Mouse (Mus musculus) forebrain, embryonic 11.5 days (tissue): Measurements from ENCODE around the gene Bcl11b. TPM values are rescaled to one million over a fixed set of nuclear protein-coding genes. Genes with fewer than 3 reads are reported as not detected.

Experiments
- ATAC-seq: fragments of 200-750 bp; cut with Nextera tagmentation; replicated peaks from 2 replicates; pipeline ENCODE4 v1.8.0; 2017; ENCODE audit warnings: moderate TSS enrichment; ENCODE audit not compliant: low FRiP score
- DNase-seq: peaks from one replicate; pipeline ENCODE4 v3.0.0-alpha.2; 2017; ENCODE audit warnings: low spot score
- H3K27ac ChIP-seq: fragments of 300-500 bp; sonication (generic); 2 replicates; pipeline ENCODE4 v1.5.1; 2014; ENCODE audit warnings: low read depth, low read length
- H3K27me3 ChIP-seq: fragments of 300-500 bp; sonication (generic); 2 replicates; pipeline ENCODE4 v1.6.1; 2014; ENCODE audit warnings: mild to moderate bottlenecking, low read length, mixed read lengths; ENCODE audit not compliant: control insufficient read depth, insufficient read depth
- H3K36me3 ChIP-seq: fragments of 300-500 bp; sonication (generic); 2 replicates; pipeline ENCODE4 v1.6.1; 2014; ENCODE audit warnings: mild to moderate bottlenecking, low read length, moderate library complexity, mixed read lengths; ENCODE audit not compliant: control insufficient read depth, insufficient read depth
- H3K4me1 ChIP-seq: fragments of 300-500 bp; sonication (generic); replicated peaks from 2 replicates; pipeline ENCODE4 v1.6.1; 2014; ENCODE audit warnings: low read length, mixed read lengths; ENCODE audit not compliant: control insufficient read depth, insufficient read depth
- H3K4me2 ChIP-seq: fragments of 300-500 bp; sonication (generic); 2 replicates; pipeline ENCODE4 v1.6.1; 2014; ENCODE audit warnings: low read depth, mild to moderate bottlenecking, low read length, moderate library complexity, mixed read lengths; ENCODE audit not compliant: severe bottlenecking
- H3K4me3 ChIP-seq: fragments of 300-500 bp; sonication (generic); 2 replicates; pipeline ENCODE4 v1.5.1; 2014; ENCODE audit warnings: low read depth, low read length
- H3K9ac ChIP-seq: fragments of 300-500 bp; sonication (generic); 2 replicates; pipeline ENCODE4 v1.6.1; 2014; ENCODE audit warnings: low read length
- H3K9me3 ChIP-seq: fragments of 300-500 bp; sonication (generic); 2 replicates; pipeline ENCODE4 v1.6.1; 2016; ENCODE audit warnings: low read length, mixed read lengths; ENCODE audit not compliant: control insufficient read depth
- WGBS: fragments of 180-500 bp; shearing (Covaris S2); extraction: QIAGEN DNeasy Blood & Tissue Kit; methylation state at CpG from one replicate; pipeline ENCODE4 v1.1.7; 2014; 5-methylcytosine and 5-hydroxymethylcytosine counted together
- polyA plus RNA-seq: library from polyadenylated mRNA; unstranded; fragments of >200 nt; fragmentation: Nextera tagmentation; extraction: Ambion mirVana; gene quantifications from 2 replicates; pipeline ENCODE4 v1.2.1, GENCODE M21; 2014

Gene Bcl11b
- polyA plus RNA-seq, 1 experiment from 2014 or later: 19.4 TPM

- no peak overlapping the region for H3K4me3 ChIP-seq
- DNase-seq (no peak), ATAC-seq (no peak)
- H3K27ac ChIP-seq: no peak overlapping the region
- H3K9me3 ChIP-seq: no peaks in the 10 kb centered on the region
- no peak overlapping the region for H3K4me2 ChIP-seq
- no peaks in the 10 kb centered on the region for H3K27me3 ChIP-seq
- no peaks in the 10 kb centered on the region for H3K4me1 ChIP-seq
- no peaks in the 10 kb centered on the region for H3K36me3 ChIP-seq
- WGBS: 89% methylated on average over 12 of the region's 12 CpGs
- H3K9ac ChIP-seq: no peak overlapping the region
Measured at GRCm38 (mm10) chr12:108012003-108012402, 8.6 kb upstream of the Bcl11b start.

GRCm38 (mm10) chr12:108010346-108010745, 6.9 kb upstream of the Bcl11b start:
- no peaks in the 10 kb centered on the region for H3K9me3 ChIP-seq
- DNase-seq (no peak), ATAC-seq (no peak)
- H3K4me3 ChIP-seq: no peak overlapping the region
- no peak overlapping the region for H3K27ac ChIP-seq
- WGBS: 81% methylated on average over 11 of the region's 11 CpGs
- peaks cover 2% of the 10 kb centered on the region; the same call in 1 of the 2 replicates for H3K27me3 ChIP-seq
- no peak overlapping the region for H3K4me2 ChIP-seq
- peaks cover 8% of the 10 kb centered on the region for H3K4me1 ChIP-seq
- no peaks in the 10 kb centered on the region for H3K36me3 ChIP-seq
- H3K9ac ChIP-seq: no peak overlapping the region

- Histone ChIP-seq H3K27ac (no peak overlapping the region), H3K27me3 (peaks cover 2% of the 10 kb centered on the region; the same call in 1 of the 2 replicates), H3K9me3 (no peaks in the 10 kb centered on the region), H3K4me3 (no peak overlapping the region), H3K9ac (no peak overlapping the region), H3K4me2 (no peak overlapping the region), H3K4me1 (peaks cover 16% of the 10 kb centered on the region), H3K36me3 (no peaks in the 10 kb centered on the region)
- ATAC-seq: no peak
- no peak for DNase-seq
- 24% methylated on average over 4 of the region's 4 CpGs for WGBS
Measured at GRCm38 (mm10) chr12:108009156-108009555, 5.8 kb upstream of the Bcl11b start.

GRCm38 (mm10) chr12:108005816-108006626, 2.6 kb upstream of the Bcl11b start:
- peak overlapping the region; percentile 12; the same call in 1 of the 2 replicates for H3K27ac ChIP-seq
- H3K9me3 ChIP-seq: no peaks in the 10 kb centered on the region
- H3K36me3 ChIP-seq: no peaks in the 10 kb centered on the region
- peak; percentile 92 for DNase-seq
- H3K4me2 ChIP-seq: peak overlapping the region; percentile 74
- 1% methylated on average over 44 of the region's 56 CpGs for WGBS
- H3K9ac ChIP-seq: peak overlapping the region; percentile 56
- H3K27me3 ChIP-seq: peaks cover 2% of the 10 kb centered on the region; the same call in 1 of the 2 replicates
- peak overlapping the region; percentile 29 for H3K4me3 ChIP-seq
- H3K4me1 ChIP-seq: peaks cover 16% of the 10 kb centered on the region
- ATAC-seq: peak; percentile 70

- no peaks in the 10 kb centered on the region for H3K36me3 ChIP-seq
- H3K4me1 ChIP-seq: peaks cover 19% of the 10 kb centered on the region
- ATAC-seq: no peak
- H3K9me3 ChIP-seq: no peaks in the 10 kb centered on the region
- H3K27me3 ChIP-seq: peaks cover 2% of the 10 kb centered on the region; the same call in 1 of the 2 replicates
- peak overlapping the region; percentile 41; the same call in 1 of the 2 replicates for H3K27ac ChIP-seq
- peak overlapping the region; percentile 30 for H3K4me3 ChIP-seq
- peak overlapping the region; percentile 57 for H3K9ac ChIP-seq
- DNase-seq: no peak
- peak overlapping the region; percentile 74 for H3K4me2 ChIP-seq
- WGBS: 4% methylated on average over 14 of the region's 14 CpGs
Measured at GRCm38 (mm10) chr12:108005488-108005800, 2.0 kb upstream of the Bcl11b start.

GRCm38 (mm10) chr12:108004701-108005487, 1.5 kb upstream of the Bcl11b start:
- Histone ChIP-seq H3K4me3 (peak overlapping the region; percentile 30), H3K4me1 (peaks cover 21% of the 10 kb centered on the region), H3K4me2 (peak overlapping the region; percentile 74), H3K36me3 (no peaks in the 10 kb centered on the region), H3K9me3 (no peaks in the 10 kb centered on the region), H3K27ac (peak overlapping the region; percentile 41; the same call in 1 of the 2 replicates), H3K27me3 (peaks cover 2% of the 10 kb centered on the region; the same call in 1 of the 2 replicates), H3K9ac (peak overlapping the region; percentile 57)
- DNase-seq: peak; percentile 85
- under 1% methylated on average over 43 of the region's 43 CpGs for WGBS
- ATAC-seq: peak; percentile 31

- Histone ChIP-seq H3K9ac (peak overlapping the region; percentile 98), H3K4me3 (peak overlapping the region; percentile 96), H3K9me3 (no peaks in the 10 kb centered on the region), H3K4me2 (peak overlapping the region; percentile 74), H3K27me3 (peaks cover 2% of the 10 kb centered on the region; the same call in 1 of the 2 replicates), H3K4me1 (peaks cover 21% of the 10 kb centered on the region), H3K36me3 (no peaks in the 10 kb centered on the region), H3K27ac (peak overlapping the region; percentile 96)
- peak; percentile 93 for DNase-seq
- ATAC-seq: peak; percentile 65
- under 1% methylated on average over 35 of the region's 35 CpGs for WGBS
Measured at GRCm38 (mm10) chr12:108003928-108004327, 526 bp upstream of the Bcl11b start.

- H3K36me3 ChIP-seq: no peaks in the 10 kb centered on the region
- H3K27me3 ChIP-seq: peaks cover 2% of the 10 kb centered on the region; the same call in 1 of the 2 replicates
- ATAC-seq (peak; percentile 10; the same call in 1 of the 2 replicates), DNase-seq (peak; percentile 88)
- H3K9ac ChIP-seq: peak overlapping the region; percentile 98
- no peaks in the 10 kb centered on the region for H3K9me3 ChIP-seq
- under 1% methylated on average over 68 of the region's 78 CpGs for WGBS
- H3K4me2 ChIP-seq: peak overlapping the region; percentile 74
- peak overlapping the region; percentile 96 for H3K27ac ChIP-seq
- peaks cover 23% of the 10 kb centered on the region for H3K4me1 ChIP-seq
- peak overlapping the region; percentile 96 for H3K4me3 ChIP-seq
Measured at GRCm38 (mm10) chr12:108002436-108003189, 789 bp downstream of the Bcl11b start.
